Mouse (Mus musculus) erythroblast, embryonic 14.5 days (primary cell): ENCODE data around the gene Gper1. TPM values are rescaled to one million over a fixed set of nuclear protein-coding genes. Genes with fewer than 3 reads are reported as not detected.

Experiments
- H3K27me3 ChIP-seq: 2 replicates; pipeline ENCODE4 v1.6.1; 2012; ENCODE audit warnings: inconsistent platforms; ENCODE audit not compliant: control insufficient read depth
- H3K36me3 ChIP-seq: 2 replicates; pipeline ENCODE4 v1.6.1; 2012; ENCODE audit warnings: mild to moderate bottlenecking, inconsistent platforms; ENCODE audit not compliant: control insufficient read depth
- H3K4me1 ChIP-seq: 2 replicates; pipeline ENCODE4 v1.6.1; 2012; ENCODE audit warnings: inconsistent platforms; ENCODE audit not compliant: control insufficient read depth
- H3K4me3 ChIP-seq: replicated peaks from 2 replicates; pipeline ENCODE3; 2012; ENCODE audit warnings: moderate library complexity, mild to moderate bottlenecking, inconsistent platforms
- H3K9me3 ChIP-seq: 2 replicates; pipeline ENCODE4 v1.6.1; 2012; ENCODE audit warnings: low read length, inconsistent platforms, mixed read lengths; ENCODE audit not compliant: control insufficient read depth
- GATA1 ChIP-seq: IDR thresholded peaks from 2 replicates; pipeline ENCODE4 v1.6.1; 2012; ENCODE audit warnings: low read length, inconsistent platforms, mixed read lengths
- TAL1 ChIP-seq: IDR thresholded peaks from 3 replicates; pipeline ENCODE4 v1.6.1; 2012; ENCODE audit warnings: low read length, inconsistent platforms, mixed read lengths
- polyA plus RNA-seq: library from polyadenylated mRNA; stranded (reverse); fragments of >175 nt; gene quantifications from 2 replicates; pipeline ENCODE4 v1.2.3, GENCODE M21; 2012

Gene Gper1
- polyA plus RNA-seq, 1 experiment, result not detected

DNA sequence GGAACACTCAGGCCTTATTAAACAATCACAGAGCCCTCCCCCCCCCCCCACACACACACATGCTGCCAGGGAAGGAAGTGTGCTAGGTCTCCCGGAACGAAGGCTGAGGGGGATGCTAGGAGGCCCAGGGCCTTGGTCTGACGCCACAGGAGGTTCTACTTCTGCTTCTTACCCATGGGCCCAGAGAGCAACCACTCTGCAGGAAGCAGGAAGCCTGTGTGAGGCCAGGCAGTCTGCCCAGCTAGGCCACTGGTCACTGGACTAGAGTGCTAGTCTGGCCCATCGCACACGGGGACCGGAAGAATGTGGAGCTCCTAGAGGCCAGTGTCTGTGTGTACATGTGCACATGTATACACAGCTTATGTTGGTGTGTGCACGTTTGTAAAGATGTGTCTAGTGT lies 14.4 kb upstream of the Gper1 start:
- H3K4me3 ChIP-seq, result no peak overlapping the region

DNA sequence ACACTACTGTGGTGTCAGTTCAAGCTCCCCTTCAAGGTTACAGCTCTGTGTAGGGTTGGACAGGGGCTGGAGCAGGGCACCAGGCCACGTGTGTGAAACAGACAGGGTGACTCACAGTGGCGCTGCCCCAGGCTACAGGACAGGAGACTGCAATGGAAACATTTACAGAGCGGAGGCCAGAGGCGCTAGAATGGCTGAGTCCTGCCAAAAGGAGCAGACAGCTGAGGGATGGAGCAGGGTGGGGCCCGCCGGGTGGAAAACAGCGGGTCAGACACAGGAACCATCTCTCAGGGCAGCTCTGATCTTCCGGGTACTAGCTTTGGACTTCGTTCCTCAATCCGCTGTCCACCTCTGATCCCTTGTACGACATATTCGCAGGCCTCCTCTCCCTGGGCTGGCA lies 13.5 kb upstream of the Gper1 start:
- H3K9me3 ChIP-seq, result no peaks in the 10 kb centered on the region
- no peak for TF ChIP-seq GATA1
- TF ChIP-seq TAL1, result no peak
- H3K4me1 ChIP-seq, result peaks cover 19% of the 10 kb centered on the region
- H3K36me3 ChIP-seq, result peaks cover 4% of the 10 kb centered on the region
- no peak overlapping the region for H3K4me3 ChIP-seq
- no peaks in the 10 kb centered on the region for H3K27me3 ChIP-seq

More for the DNA sequence above, 14.4 kb upstream of the Gper1 start:
- Histone ChIP-seq H3K36me3 (no peaks in the 10 kb centered on the region), H3K9me3 (no peaks in the 10 kb centered on the region), H3K4me1 (peaks cover 28% of the 10 kb centered on the region), H3K27me3 (no peaks in the 10 kb centered on the region)
- TF ChIP-seq GATA1, result no peak

DNA sequence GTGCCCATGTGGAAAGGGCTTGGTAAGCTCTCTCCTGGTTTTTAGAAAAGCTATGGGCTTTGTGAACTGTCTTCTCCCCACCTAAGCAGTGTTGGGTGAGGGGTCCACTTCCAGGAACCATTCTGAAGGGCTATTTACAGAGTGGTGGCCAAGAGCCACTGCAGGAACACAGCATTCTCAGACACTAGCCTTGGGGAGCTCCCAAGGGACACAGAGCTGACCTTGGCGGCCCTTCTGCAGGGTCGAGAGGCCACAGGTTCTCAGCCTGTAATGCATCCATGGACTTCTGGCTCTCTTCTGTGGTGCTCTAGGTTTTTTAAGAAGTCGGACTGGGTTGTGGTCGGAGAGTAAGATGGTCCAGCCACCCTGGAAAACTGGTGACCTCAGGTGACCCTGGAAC lies 12.9 kb upstream of the Gper1 start:
- Histone ChIP-seq H3K4me3 (no peak overlapping the region), H3K4me1 (peaks cover 12% of the 10 kb centered on the region), H3K9me3 (no peaks in the 10 kb centered on the region), H3K27me3 (no peaks in the 10 kb centered on the region), H3K36me3 (peaks cover 10% of the 10 kb centered on the region)
- no peak for TF ChIP-seq GATA1
- TF ChIP-seq TAL1, result no peak

- H3K4me1 ChIP-seq, result peaks cover 3% of the 10 kb centered on the region
- TF ChIP-seq TAL1 (no peak), GATA1 (no peak)
- H3K27me3 ChIP-seq, result no peaks in the 10 kb centered on the region
- H3K4me3 ChIP-seq, result no peak overlapping the region
- H3K9me3 ChIP-seq, result no peaks in the 10 kb centered on the region
- H3K36me3 ChIP-seq, result peaks cover 11% of the 10 kb centered on the region
Measured at GRCm38 (mm10) chr5:139411117-139411516, 11.8 kb upstream of the Gper1 start.

DNA sequence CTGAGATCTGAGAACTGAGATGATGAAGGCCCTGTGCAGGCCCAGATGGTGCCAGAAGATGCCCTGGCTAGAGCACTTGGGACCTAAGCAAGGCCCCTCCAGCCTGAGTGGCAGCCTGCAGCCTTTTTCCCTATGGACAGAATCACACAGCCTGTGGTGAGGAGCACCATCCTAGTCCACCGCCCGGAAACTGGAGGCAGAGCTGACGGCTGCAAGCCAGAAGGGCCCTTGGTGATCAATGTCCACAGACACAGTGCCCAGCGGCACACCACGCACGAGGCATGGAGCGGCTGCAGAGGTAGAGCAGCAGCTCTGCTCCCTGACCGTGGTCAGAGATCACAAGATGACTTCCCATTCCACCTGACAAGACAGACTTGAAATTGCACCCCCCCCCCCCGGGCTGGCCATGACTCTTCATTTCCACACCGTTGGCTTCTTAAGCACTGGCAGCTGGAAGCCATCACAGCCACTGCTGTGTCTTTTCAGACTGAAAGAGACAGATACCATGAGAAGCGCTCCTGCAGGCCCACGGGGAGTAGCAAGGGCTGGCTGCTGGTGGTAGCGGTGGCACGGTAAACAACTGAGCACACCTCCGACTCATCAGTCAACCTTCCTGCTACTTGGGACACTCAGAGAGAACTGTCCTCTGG lies 11.2 kb upstream of the Gper1 start:
- no peaks in the 10 kb centered on the region for H3K4me1 ChIP-seq
- no peak for TF ChIP-seq GATA1
- TF ChIP-seq TAL1, result no peak
- H3K27me3 ChIP-seq, result no peaks in the 10 kb centered on the region
- H3K4me3 ChIP-seq, result no peak overlapping the region
- H3K9me3 ChIP-seq, result peaks cover under 1% of the 10 kb centered on the region; the same call in 1 of the 2 replicates
- H3K36me3 ChIP-seq, result peaks cover 11% of the 10 kb centered on the region

DNA sequence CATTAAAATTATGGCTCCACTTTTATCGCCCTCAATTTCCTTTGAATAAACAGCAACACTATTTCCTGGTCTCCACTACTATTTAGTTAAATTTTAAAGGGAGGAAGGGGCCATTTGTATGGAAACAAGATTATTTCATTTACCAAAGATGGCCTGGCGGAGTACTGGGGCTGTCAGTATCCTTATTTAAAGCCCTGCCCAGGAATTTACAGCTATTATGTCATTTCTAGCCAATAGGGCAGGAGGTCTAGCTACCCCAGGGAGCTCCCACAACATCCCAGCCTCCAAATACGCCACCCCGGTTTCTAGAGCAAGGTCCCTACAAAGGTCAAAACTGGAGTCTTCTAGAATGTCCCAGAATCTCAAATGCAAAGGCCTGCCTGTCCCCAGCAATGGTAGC lies 9.4 kb upstream of the Gper1 start:
- TF ChIP-seq TAL1 (no peak), GATA1 (no peak)

GRCm38 (mm10) chr5:139415001-139415400 lies 8.0 kb upstream of the Gper1 start:
- Histone ChIP-seq H3K4me1 (no peaks in the 10 kb centered on the region), H3K4me3 (no peak overlapping the region), H3K36me3 (peaks cover 11% of the 10 kb centered on the region), H3K27me3 (no peaks in the 10 kb centered on the region), H3K9me3 (peaks cover 5% of the 10 kb centered on the region; the same call in 1 of the 2 replicates)
- TF ChIP-seq GATA1, result no peak
- no peak for TF ChIP-seq TAL1

More for the DNA sequence above, 9.4 kb upstream of the Gper1 start:
- Histone ChIP-seq H3K9me3 (peaks cover 5% of the 10 kb centered on the region; the same call in 1 of the 2 replicates), H3K36me3 (peaks cover 11% of the 10 kb centered on the region), H3K4me1 (no peaks in the 10 kb centered on the region), H3K27me3 (no peaks in the 10 kb centered on the region), H3K4me3 (no peak overlapping the region)

DNA sequence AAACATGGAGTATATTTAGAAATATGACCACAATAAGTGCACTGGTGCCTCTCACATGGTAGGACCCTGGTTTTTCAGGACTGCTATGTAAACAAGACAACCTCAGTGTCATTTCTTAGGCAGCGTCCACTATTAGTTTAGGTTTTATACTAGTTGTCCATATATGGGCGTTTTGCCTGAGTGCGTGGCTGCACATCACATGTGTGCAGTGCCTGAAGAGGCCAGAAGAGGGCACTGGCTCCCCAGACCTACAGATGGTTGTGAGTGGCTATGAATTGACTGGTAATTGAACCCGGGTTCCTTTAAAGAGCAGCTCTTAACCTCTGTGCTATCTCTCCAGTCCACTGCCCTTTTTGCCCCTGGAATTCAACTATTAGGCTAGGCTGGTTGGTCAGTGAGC lies 6.0 kb upstream of the Gper1 start:
- no peaks in the 10 kb centered on the region for H3K27me3 ChIP-seq
- no peak overlapping the region for H3K4me3 ChIP-seq
- no peaks in the 10 kb centered on the region for H3K4me1 ChIP-seq
- peaks cover 11% of the 10 kb centered on the region for H3K36me3 ChIP-seq
- TF ChIP-seq GATA1, result no peak
- no peak for TF ChIP-seq TAL1
- H3K9me3 ChIP-seq, result peaks cover 5% of the 10 kb centered on the region; the same call in 1 of the 2 replicates

DNA sequence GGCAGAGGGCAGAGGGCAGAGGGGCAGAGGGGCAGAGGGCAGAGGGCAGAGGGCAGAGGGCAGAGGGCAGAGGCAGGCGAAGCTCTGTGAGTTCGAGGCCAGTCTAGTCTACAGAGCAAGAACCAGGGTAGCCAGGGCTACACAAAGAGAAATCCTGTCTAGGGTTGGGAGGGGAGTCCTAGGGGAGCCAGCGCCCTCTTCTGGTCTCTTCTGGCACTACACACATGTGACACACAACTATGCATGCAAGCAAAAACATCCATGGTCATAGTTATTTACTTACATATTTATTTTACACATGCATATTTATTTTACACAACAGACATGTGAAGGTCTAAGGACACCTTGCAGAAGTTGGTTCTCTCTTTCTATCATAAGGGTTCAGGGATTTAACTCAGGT lies 5.5 kb upstream of the Gper1 start:
- H3K4me1 ChIP-seq, result no peaks in the 10 kb centered on the region
- no peaks in the 10 kb centered on the region for H3K27me3 ChIP-seq
- H3K36me3 ChIP-seq, result peaks cover 11% of the 10 kb centered on the region
- peaks cover 5% of the 10 kb centered on the region; the same call in 1 of the 2 replicates for H3K9me3 ChIP-seq
- H3K4me3 ChIP-seq, result no peak overlapping the region
- TF ChIP-seq TAL1, result no peak
- TF ChIP-seq GATA1, result no peak
